Mouse (Mus musculus) right cerebral cortex, postnatal 10 days (tissue): Measurements from ENCODE around the gene Parvb.

Experiments used
- DNase-seq, 2 experiments: peaks; one replicate each; pipeline ENCODE4 v3.0.0; 2021; ENCODE audit warnings: low spot score in 2 of 2

Gene Parvb

DNA sequence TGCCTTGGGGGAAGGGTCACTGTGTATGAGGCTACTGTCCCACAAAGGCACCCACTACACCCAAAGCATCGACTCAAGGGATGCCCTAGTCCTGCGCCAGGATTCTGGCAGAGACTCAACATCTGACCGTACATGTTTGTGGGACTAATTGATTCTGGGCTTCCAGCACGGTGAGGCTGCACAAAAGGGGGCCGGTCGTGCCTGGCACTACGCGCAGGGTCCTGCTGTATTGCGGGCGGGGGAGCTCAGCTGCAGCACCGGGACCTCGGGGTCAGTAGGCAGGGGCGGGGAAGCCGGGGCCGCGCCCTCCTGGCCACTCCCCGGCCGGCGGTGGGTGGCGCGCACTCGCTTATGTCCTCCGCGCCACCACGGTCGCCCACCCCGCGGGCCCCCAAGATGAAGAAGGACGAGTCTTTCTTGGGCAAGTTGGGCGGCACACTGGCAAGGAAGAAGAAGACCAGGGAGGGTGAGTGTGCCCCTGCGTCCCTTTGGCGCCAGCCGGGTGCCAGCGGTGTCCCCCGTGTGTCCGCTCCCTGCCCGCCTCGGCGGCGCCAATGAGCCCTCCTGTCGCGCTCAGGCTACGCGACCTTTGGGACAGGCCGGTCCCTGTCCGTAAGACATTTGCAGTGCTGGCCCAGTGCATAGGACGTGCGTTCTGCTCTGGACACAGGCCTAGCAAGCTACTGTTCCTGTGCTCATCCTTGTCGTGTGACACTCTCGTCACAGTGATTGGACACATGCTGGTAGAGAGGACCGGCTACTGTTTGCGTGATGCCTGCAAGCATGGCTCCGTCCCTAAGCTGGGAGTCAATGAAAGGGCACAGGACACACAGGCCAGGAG is at the start of gene Parvb:
TSS of gene Parvb (plus strand) at position 323 of the 841 bp plus-strand sequence.
- DNase-seq = peak; percentile 60 to 71

DNA sequence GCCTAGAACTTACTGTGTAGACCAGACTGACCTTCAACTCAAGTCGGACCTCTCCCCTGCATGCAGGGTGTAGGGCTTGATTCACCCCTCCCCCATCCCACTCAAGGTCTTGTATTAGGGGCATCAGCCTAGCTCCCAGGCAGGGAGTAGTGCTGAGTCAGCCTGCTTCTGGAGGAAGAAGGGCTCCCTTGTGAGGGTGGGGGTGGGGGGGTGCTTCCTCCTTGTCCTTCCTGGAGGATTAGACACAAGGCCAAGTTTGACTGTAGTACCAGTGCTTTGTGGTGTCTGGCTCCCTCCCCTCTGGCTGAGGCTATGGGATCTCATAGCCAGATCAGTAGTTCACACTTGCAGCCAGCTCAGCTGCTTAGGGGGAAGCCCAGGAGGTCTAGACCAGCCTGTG is 47.9 kb upstream of the Parvb start:
- DNase-seq = peak; percentile 49 to 52

DNA sequence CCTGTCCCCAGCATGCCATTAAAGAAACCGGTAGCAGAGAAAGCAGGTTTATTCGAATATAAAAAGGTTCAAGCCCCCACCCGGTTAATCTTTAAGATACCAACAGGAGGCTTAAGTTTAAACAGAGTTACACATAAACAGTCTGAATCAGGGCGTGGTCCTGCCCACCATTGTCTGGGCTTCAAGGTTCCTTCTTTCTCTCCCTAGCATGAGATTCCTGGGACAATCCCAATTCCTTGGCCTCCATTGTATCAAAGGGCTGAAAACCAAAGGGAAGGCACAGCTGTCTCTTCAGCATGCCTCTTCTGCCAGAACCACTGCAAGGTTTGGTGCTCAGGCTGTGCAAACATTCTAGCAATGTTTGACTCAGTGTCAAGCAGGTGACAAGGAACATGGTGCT is 45.6 kb upstream of the Parvb start:
- DNase-seq = no peak

DNA sequence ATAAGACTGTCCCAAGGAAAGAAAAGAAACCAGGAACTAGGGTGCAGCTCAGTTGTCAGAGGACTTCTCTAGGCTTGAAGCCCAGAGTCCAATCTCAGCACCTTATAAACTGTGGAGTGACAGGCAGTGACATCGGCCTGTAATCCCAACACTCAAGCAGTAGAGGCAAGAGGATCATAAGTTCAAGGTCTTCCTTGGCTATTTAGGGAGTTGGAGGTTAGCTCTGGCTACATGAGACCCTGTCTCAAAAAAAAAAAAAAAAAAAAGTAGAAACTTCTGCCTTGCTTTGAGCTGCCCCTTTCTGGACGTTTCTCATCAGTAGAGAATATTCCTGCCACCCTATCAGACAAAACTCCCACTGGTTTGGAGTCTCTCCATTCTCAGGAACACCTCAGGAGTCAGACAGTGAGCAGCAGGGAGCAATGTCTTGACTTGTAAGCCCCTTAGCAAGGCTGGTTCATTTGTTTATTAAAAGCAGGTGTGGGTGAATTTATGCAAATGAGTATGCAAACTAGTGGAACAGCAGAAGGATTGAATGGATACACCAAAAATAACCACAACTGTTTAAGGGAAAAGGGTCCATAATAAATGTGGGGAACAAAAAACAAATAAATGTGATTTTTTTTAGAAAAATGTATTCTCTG is 42.8 kb upstream of the Parvb start:
- no peak for DNase-seq

DNA sequence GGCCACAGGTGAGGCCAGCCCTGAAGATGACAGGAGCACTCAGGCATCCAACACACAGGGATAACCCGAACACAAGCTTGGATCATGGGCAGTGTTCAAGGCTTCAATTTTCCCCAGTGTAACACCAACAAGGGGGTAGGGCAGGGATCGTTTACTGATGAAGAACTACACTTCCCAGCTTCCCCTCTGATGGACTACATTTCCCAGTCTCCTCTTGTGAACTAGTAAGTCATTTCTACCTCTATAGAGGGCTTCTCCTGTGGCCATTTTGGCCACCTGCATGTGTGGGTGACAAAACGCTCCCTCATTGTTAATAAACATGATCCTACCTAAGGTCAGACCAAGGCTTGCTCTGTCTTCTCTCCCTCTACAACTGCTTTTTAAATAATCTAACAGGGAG is 42.0 kb upstream of the Parvb start:
- DNase-seq = no peak

DNA sequence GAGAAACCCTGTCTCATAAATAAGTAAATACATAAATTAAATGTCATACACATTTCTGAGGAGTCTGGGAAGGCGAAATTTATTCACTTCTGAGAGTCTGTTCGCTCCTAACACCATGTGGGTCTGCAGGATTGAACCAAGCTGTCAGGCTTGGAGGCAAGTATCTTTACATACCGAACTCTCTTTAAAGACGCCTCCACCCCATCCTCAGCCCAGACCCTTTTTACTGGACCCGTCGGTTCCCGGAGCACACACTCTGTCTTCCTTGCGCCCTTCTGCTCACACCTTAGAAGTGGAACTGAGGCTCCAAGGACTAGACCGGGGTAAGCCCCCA is 40.2 kb upstream of the Parvb start:
- DNase-seq = no peak

DNA sequence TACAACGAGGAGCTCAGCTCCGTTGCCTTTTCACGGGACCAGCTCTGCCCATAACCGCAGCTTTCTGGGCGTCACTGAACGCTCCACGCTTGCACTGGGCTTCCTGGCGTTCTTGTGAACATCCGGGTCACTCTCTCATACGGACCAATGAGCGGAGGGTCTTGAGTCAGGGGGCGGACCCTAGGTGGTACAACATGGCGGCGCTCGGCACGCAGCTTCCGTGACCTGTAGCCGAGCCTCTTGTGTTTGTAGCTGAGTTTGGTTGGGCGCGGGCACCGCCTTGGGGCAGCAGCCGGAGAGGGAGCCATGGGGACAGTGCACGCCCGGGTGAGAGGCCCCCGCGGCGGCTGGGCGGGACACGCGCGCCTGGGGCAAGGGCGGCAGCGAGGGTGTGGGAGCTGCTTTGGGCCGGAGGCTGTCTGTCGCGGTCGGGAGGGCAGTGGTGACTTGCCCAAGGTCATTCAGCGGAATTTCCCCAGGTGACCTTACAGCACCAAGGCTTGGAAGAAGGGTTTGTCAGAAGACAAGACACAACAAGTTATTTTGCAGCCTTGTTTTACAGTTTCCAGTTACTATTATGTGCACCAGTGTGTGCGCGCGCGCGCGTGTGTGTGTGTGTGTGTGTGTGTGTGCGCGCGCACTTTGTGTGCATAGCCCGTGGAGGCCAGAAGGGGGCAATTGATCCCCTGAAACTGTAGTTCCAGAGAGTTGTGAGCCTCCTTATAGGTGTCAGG is 39.6 kb upstream of the Parvb start, which contains the start of gene Samm50:
TSS of gene Samm50 (plus strand) at position 184 of the 734 bp plus-strand sequence.
- peak; percentile 95 to 97 for DNase-seq

DNA sequence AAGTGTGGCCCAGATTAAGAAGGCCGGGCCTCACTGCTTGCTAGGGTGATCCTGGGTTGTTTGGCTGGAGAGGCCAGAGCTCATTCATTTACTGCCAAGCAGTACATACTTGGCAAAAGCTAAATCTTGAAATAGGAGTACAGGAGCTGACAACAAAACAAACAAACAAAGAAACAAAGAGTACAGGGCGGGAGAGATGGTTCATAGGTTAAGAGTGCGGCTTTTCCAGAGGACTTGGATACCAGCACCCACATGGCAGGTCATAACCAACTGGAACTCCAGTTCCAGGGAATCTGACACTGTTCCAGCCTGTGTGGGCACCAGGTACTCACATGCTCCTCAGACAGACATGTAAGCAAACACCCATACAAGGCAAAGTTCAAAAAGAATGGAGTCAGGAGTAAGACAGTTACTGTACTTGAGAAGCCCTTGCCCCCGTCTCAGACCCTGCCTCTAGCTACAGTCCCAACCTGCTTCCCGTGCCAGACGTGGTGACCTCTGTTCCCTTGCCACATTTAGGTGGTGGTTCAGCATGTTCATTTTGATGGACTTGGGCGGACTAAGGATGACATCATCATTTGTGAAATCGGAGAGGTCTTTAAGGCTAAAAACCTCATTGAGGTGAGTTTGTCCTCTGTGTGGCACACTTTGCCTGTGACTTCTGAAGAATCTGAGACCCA is 35.2 kb upstream of the Parvb start:
- DNase-seq = no peak

DNA sequence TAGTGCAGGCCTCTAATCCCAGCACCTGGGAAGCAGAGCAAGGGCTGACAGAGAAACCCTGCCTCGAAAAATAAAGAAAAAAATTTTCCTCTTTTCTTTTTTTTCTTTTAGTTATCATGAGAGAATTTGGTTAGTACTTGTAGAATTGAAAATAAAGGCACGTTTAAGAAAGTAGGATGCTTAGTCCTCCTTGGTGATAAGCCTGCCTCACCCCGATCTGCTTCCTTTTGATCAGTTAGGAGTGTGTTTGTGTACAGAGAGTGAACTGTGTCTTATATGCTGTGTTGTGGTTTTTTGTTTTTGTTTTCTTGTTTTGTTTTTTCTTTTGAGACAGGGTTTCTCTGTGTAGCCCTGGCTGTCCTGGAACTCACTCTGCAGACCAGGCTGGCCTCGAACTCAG is 24.5 kb upstream of the Parvb start:
- no peak for DNase-seq

DNA sequence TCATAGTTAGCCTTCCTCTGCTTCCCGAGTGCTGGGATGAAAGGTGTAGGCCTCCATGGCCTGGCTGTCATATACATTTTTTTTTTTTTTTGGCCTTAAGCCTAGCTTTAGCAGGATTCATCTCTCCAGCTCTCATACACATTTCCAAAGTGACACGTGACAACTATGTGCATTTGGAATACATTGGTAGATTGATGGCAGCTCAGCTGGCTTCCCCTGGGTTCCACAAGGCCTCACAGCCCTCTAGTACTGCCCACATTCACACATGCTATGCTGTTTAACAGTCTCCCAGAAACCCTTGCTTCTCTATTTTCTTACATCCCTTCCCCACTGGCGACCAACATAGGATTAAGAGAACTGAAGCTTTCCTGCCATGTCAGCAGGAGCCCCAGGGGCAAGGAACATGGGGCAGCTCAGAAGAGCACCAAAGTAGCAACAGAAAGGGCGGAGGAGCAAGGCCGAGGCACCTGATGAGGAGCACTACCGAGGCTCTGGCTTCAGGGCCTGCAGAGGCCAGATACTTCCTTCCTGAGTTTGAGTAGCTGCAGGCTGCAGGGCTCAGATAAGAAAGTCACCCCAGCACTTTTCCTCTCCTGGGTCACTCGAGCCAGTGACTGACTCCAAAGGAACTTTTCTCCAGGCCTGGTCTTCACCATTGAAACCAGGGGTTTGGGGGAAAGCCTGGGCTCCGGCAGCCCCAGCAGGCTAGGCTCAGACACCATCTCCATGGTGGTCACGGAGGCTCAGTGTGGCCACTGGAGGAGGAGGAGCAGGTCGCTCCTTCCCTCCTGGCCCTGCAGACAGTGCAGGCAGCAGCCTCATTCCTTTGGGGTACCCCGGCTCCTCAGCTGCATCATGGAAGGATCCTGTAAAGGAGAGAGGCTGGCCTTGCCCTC is 22.1 kb upstream of the Parvb start:
- DNase-seq = no peak

DNA sequence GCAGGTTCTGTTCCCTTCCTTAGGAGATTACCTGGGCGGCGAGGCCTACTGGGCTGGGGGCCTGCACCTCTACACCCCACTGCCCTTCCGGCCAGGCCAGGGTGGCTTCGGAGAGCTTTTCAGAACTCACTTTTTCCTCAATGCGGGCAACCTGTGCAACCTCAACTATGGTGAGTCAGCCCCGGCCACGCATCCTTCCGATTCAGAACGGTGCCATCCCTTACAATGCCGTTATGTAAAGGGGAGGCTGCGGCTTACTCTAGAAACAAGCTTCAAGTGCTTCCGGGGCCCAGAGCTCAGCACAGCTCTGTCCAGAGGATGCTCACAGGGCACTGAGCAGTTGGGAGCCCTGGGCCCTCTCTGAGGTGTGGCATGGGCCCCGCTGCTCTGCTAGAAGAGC is 21.4 kb upstream of the Parvb start:
- DNase-seq = no peak

DNA sequence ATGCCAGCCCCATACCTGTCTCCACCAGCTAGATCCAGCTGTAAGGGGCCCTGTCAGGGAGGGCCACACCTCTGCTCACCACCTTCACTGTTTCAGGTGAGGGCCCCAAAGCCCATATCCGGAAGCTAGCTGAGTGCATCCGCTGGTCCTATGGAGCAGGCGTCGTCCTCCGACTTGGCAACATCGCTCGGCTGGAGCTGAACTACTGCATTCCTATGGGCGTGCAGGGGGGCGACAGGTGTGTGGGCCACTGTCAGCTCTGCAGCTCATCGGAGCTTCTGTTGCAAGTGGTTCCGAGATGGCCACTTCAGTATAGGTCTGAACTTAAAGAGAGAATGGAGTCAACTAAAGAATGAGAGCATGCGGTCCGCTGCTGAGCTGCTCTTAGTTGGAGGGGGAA is 20.9 kb upstream of the Parvb start:
- no peak for DNase-seq

DNA sequence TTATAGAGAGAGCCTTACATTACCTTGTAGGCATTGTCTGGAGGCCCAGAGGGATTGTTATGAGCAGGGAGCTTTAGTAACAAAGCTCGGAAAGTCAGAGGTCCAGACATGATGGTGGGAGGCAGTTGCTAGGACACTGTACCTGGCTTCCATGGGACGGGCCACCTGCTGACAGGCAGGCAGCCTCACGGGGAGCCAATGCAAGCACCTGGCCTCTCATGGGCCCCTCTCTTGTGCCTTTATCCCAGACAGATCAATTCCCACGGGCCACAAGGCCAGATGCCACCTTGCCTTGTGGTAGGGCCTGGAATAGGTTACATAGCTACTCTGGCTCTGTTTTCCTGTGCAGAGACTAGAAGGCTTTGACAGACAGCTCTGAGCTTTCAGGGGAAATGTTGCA is 20.3 kb upstream of the Parvb start:
- DNase-seq = no peak

DNA sequence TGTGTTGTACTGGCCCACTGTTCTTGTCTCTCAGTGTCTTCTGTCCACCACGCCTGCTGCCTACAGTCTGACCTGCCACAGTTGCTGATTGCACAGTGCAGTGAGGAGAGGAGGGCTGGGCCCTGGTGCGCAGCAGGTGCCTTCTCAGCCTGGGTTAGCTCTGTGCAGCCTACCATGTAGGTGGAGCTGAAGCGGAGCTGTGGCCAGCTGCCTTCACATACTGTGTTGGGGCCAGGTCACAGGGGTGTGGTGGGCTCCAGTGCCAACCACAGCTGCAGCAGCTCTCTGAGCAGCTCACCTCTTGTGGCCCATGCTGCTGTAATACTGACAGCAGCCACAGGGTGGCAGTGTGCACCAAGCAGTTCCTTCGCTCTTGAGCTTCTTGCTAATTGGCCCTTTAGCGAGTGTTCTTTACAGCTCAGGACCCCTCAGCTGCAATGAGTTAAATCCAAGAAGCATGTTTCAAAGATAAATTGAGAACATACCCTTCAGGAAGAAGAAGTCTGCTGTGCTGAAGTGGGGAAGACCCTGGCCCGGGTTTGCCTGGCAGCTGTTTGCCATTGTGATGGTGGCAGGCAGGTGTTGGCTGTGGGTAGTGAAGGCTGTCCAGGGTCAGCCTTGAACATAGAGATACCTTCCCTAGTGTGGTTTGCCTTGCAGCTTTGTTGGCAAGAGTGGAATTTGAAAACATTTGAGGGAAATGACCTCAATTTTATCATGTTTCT is 19.6 kb upstream of the Parvb start:
- peak; percentile 88 to 92 for DNase-seq

DNA sequence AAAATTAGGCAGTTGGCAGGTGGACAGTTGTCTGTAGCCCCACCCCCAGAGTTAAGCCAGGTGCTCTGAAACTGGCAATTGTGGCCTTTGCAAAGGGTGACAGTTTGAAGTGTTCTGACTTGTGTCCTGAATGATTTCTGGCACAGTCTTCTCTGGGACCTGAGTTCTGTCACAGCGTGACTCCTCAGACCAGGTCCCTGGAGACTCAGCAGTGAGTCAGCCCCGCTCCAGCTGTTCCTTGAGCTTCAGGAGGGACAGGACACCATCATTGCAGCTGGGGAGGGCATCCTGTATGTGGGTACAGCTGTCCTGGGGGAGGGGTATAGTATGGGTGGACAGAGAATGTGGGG is 19.1 kb upstream of the Parvb start:
- DNase-seq = no peak

DNA sequence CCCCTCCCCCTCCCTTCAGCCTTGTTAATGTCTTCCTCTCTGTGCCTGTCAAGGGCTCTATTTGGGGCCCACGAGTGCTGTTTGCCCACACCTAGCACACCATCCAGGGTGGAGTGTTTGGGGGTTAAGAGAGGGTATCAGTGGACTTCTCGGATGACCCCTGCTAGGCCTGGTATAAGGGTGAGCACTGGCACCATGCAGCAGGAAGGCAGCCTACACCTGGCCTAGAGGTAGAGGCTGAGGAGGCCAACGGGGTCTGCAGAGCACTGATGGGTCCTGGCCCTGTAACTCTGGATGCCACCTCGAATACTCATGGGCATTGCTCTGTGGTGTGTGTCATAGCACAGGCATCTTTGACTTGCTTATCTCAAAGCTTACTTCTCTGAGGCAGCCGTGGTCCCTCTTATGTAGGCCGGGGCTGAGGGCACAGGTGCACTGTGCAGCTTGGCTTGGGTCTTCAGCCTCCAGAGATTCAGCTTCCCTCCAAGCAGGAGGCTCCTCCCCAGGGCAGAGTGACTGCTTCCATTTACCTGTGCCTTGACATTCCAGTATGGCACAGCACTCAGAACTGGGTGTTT is 18.6 kb upstream of the Parvb start:
- no peak for DNase-seq

DNA sequence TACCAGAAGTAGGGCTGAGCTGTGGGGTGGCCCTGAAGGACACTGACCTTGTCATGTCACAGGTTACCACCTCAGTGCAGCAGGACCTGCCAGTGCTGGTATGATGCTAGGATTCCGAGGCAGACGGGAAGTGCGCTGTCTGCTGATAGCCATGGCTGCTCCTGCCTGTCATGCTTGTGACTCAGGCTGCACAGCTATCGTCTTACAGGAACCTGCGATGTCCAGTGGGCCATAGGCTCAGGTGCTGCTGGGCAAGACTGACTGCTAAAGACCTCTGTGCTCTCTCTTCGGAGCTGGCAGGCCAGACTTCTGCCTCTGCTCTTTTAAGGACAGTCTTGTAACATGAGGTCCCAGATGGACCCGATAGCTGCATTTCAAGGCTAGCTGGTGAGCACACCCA is 17.4 kb upstream of the Parvb start:
- DNase-seq = no peak

DNA sequence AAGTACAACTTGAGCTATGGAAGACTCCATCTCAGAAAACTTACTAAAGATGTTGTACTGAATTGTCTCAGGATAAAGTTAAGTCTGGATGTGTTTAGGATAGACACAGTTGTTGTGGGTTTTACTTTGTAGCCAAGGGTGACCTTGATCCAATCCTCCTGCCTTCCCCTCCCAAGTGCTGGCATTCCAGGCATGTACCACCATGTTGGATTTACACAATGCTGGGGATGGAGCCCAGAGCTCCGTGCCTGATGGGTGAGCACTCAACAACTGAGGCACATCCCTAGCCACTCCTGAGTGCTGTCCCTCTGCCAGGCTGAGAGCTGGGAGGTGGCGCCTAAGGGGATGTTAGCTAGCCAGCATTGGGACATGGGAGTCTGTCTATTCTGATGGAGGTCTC is 16.6 kb upstream of the Parvb start:
- DNase-seq = no peak

DNA sequence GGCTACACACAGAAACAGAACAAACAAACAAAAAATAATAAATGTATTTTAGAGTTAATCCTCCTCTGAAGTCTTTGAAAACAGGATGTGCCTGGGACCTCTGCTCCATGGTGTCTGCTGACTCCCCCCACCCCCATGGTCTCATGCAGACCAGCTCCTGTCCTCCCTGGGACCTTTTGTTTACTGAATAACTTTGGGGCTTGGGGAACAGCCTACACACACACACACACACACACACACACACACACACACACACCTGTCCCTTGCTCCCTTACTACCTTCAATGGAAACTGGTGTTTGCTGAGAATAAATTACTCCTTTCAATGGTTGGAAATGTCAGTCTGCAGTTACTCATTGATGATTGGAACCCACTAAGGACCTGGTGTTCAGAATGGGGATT is 15.8 kb upstream of the Parvb start:
- DNase-seq = no peak

DNA sequence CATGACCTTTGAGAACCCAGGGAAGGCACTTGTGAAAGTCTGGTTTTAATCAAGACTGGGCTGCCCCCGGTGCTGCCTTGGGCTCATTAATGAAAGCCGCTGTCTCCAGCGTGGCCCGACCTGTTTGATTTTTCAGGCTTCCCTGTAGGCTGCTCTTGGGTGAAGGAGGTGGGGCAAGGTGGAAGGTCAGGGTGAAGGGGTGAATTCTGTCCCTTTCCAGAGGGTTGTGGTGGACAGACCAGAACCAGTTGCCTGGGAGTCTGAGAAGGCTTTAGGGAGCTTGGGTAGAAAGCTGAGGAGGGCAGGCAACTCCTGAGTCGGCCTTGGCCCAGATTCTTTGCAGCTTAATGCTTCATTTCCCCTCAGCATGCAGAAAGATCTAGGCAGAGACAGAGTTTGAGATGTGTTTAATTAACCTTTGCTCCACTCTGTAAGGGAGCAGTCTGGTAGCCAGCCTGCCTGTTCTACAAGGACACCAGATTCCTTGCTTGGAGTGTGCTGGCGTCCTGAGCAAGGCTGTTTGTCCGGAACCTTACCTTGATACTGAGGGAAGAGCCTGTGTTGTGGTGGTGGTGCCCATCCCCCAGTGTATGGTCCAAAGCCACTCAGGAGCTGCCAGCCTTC is 15.3 kb upstream of the Parvb start:
- DNase-seq = no peak
